Mouse (Mus musculus): ENCODE data around the gene Zfp740. TPM values are rescaled to one million over a fixed set of nuclear protein-coding genes. Genes with fewer than 3 reads are reported as not detected.

Zfp740 gene
- polyA plus RNA-seq, 1 experiment: not detected

DNA sequence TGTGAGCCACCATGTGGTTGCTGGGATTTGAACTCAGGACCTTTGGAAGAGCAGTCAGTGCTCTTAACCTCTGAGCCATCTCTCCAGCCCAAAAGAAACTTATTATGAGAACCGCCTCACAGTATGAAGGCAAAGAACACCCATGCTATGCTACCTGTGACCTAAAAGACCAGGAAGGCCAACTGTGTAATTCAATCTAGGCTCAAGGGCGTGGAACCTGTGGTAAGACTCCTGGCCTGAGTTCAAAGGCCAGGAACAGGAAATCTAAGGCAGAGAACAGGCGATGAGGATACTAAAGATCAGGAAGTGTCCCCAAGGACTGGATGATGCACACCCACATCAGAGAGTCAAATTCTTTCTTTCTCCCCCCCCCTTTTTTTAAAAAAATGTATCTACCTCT, 29.5 kb upstream of the Zfp740 start:
- H3K4me1 ChIP-seq (ENCODE audit: control insufficient read depth, insufficient read depth, low read length): no peaks in the 10 kb centered on the region
- H3K27ac ChIP-seq (ENCODE audit: insufficient read depth, low read depth, low read length): no peak overlapping the region
- no peak for TF ChIP-seq POLR2A (IDR thresholded peaks at IDR 0.05; ENCODE audit: insufficient read depth, low read depth, low read length)
- TF ChIP-seq CTCF (IDR thresholded peaks at IDR 0.05; ENCODE audit: insufficient read depth, low read depth, low read length): no peak
- WGBS: 91% methylated on average over 3 of the region's 3 CpGs
- no peak overlapping the region for H3K4me3 ChIP-seq (ENCODE audit: insufficient read depth, low read depth, low read length)

DNA sequence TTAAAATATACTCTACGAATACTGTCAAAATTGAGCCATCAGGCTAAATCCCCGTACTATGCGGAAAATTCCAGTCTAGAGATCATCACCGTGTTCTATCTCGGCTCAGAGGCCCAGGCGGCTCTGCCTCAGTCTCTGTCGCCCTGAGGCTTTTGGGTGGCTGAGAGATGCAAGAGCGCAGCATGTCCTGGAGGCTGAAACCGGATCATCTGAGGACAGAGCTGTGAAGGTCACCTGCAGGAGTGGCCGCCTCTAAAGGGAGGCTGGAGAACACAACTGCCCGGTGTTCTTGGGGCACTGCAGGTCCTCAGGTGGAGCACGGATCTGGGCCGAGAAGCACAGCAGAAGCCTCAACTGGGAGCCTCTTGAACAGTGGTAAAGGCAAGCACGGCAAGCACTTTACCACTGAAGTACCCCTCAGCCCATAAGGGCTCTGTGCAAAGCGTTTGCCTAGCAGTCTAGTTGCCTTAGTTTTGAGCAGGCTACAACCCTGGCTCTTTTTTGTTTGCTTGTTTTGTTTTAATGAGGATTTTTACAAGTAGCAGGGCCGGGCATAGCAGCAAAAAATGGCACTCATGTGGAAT, 27.2 kb upstream of the Zfp740 start:
- Histone ChIP-seq H3K27ac (ENCODE audit: insufficient read depth, low read depth, low read length) (no peak overlapping the region), H3K4me1 (ENCODE audit: control insufficient read depth, insufficient read depth, low read length) (no peaks in the 10 kb centered on the region), H3K4me3 (ENCODE audit: insufficient read depth, low read depth, low read length) (no peak overlapping the region)
- 91% methylated on average over 16 of the region's 16 CpGs for WGBS
- TF ChIP-seq POLR2A (IDR thresholded peaks at IDR 0.05; ENCODE audit: insufficient read depth, low read depth, low read length) (no peak), CTCF (IDR thresholded peaks at IDR 0.05; ENCODE audit: insufficient read depth, low read depth, low read length) (no peak)

DNA sequence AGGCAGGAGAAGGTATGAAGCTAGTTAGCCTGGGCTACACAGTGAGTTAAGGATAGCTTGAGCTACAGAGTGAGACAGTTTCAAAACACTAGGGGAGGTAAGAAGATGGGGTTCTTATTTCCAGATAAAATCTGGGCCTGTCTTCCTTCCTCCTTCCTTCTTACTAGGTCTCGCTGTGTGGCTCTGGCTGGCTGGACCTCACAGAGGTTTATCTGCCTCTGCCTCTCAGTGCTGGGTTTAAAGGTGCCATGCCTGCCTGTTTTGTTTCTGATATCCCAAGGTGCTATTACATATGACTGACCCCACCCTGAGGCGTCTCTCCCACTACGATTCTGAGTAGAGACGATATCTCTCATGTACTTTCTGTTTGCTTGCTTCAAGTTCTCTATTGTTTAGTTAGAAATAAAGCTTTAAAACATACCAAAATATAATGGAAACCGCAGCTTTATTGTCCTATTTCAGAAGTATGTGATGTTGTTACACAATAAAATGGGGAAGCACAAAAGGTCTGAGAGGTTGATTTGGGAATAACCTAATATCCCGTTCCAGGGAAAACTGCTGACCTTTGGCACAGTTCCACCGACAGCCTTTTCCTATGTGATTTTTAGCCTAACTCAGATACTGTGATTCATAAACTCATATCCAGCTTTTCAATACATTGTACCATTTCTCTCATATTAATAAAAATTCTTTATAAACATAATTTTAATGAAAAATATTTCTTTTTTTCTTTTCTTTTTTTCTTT, 26.3 kb upstream of the Zfp740 start:
- TF ChIP-seq POLR2A (IDR thresholded peaks at IDR 0.05; ENCODE audit: insufficient read depth, low read depth, low read length): no peak
- TF ChIP-seq CTCF (IDR thresholded peaks at IDR 0.05; ENCODE audit: insufficient read depth, low read depth, low read length): no peak
- H3K27ac ChIP-seq (ENCODE audit: insufficient read depth, low read depth, low read length): no peak overlapping the region
- no peak overlapping the region for H3K4me3 ChIP-seq (ENCODE audit: insufficient read depth, low read depth, low read length)
- 85% methylated on average over 7 of the region's 7 CpGs for WGBS
- H3K4me1 ChIP-seq (ENCODE audit: control insufficient read depth, insufficient read depth, low read length): no peaks in the 10 kb centered on the region

DNA sequence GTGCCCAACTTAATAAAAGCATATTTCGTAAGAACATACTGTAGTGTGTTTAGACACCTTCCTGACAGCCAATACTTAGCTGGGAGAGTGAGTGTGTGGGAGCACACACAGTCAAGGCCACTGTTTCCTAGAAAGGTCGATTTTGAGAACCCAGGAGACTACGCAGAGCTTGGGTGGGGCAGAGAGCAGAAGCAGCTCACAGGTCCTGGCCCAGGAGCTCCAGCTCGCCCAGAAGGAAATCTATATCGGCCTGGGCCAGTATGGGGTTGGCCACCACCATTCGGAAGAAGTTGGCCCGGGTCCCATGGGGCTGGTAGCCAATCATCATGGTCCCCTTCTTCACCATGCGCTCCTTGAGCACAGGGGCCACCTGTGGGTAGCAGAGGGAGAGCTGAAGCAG, 25.6 kb upstream of the Zfp740 start:
- 89% methylated on average over 8 of the region's 8 CpGs for WGBS
- no peak overlapping the region for H3K4me3 ChIP-seq (ENCODE audit: insufficient read depth, low read depth, low read length)
- no peak overlapping the region for H3K27ac ChIP-seq (ENCODE audit: insufficient read depth, low read depth, low read length)
- TF ChIP-seq POLR2A (IDR thresholded peaks at IDR 0.05; ENCODE audit: insufficient read depth, low read depth, low read length): no peak
- no peak for TF ChIP-seq CTCF (IDR thresholded peaks at IDR 0.05; ENCODE audit: insufficient read depth, low read depth, low read length)
- no peaks in the 10 kb centered on the region for H3K4me1 ChIP-seq (ENCODE audit: control insufficient read depth, insufficient read depth, low read length)

DNA sequence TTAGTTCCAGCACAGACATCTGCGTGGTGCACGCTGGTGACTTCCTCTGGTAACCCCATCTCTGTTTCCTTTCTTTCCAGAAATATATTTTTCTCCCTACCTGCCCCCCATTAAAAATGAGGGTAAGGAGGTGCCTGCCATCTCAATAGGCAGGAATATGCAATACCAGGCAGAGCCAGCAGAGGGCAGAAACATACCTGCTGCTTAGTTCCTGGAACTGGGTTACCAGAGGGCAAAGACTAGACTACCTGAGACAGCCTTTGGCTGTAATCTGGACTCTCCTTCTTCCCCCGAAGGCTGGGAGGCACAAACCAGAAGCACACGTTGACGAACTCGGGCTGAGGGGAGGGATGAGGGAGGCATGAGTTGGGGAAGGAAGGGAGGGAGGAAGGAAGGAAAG, 24.8 kb upstream of the Zfp740 start:
- Histone ChIP-seq H3K4me3 (ENCODE audit: insufficient read depth, low read depth, low read length) (no peak overlapping the region), H3K27ac (ENCODE audit: insufficient read depth, low read depth, low read length) (no peak overlapping the region), H3K4me1 (ENCODE audit: control insufficient read depth, insufficient read depth, low read length) (no peaks in the 10 kb centered on the region)
- no peak for TF ChIP-seq POLR2A (IDR thresholded peaks at IDR 0.05; ENCODE audit: insufficient read depth, low read depth, low read length)
- TF ChIP-seq CTCF (IDR thresholded peaks at IDR 0.05; ENCODE audit: insufficient read depth, low read depth, low read length): 0 out of 2 replicates have a peak, but pooled peaks have one; percentile 39
- WGBS: 13% methylated on average over 6 of the region's 6 CpGs

DNA sequence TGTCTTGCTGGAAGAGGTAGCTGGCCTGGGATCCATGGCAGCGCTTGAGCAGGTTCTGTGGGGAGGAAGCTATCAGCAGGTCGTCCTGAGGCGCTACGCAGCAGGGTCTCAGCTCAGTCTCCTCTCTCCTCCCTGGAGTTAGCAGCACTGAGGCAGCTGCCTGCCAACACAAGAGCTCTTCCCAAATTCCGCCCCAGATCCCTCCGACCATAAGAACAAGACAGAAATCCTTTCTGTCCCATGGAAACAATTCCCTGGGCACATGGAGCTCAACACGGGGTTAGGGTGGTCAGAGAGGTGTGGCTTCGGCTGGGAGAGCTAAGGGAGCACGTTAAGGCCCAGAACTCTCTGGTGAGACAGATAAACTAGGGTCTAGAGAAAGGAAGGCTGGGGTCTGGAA, 23.9 kb upstream of the Zfp740 start:
- Histone ChIP-seq H3K4me1 (ENCODE audit: control insufficient read depth, insufficient read depth, low read length) (no peaks in the 10 kb centered on the region), H3K4me3 (ENCODE audit: insufficient read depth, low read depth, low read length) (no peak overlapping the region), H3K27ac (ENCODE audit: insufficient read depth, low read depth, low read length) (no peak overlapping the region)
- TF ChIP-seq CTCF (IDR thresholded peaks at IDR 0.05; ENCODE audit: insufficient read depth, low read depth, low read length) (no peak), POLR2A (IDR thresholded peaks at IDR 0.05; ENCODE audit: insufficient read depth, low read depth, low read length) (no peak)
- 88% methylated on average over 9 of the region's 9 CpGs for WGBS

DNA sequence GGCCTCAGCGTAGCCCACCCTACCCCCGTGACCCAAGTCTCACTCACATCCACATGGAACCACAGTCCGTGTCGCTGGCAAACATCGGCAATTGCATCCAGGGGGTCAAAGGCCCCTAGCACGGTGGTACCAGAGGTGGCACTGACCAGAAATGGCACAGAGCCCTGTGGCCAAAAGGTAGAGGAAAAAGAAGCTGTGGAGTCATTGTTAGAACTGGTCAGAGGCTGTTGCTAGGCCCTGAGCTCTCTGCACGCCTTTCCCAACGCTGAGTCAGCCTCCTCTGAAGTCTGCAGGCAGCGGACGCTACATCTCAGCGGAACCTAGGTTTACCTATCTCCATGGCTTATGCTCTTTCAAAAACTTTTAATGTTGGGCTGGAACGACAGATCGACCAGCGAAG, 23.1 kb upstream of the Zfp740 start:
- WGBS: 93% methylated on average over 14 of the region's 14 CpGs
- no peak overlapping the region for H3K27ac ChIP-seq (ENCODE audit: insufficient read depth, low read depth, low read length)

DNA sequence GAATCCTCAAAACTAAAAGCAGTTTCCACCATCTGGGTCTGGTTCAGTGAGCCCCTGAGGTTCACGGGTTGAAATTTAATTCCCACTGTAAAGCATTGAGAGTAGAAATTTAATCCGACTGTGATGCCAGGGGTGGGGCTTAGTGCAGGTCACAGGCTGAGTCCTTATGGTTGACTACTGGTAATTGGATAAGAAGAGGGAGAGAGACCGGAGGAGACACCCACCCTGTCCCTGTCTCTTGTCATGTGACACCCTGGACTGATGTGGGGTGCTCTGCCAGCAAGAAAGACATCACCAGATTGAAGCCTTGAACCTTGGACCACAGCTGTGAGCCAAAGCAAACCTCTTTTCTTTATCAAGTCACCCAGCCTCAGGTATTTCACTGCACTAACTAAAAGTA, 20.0 kb upstream of the Zfp740 start:
- WGBS: 90% methylated on average over 3 of the region's 3 CpGs
- Histone ChIP-seq H3K4me1 (ENCODE audit: control insufficient read depth, insufficient read depth, low read length) (no peaks in the 10 kb centered on the region), H3K27ac (ENCODE audit: insufficient read depth, low read depth, low read length) (no peak overlapping the region), H3K4me3 (ENCODE audit: insufficient read depth, low read depth, low read length) (no peak overlapping the region)
- TF ChIP-seq POLR2A (IDR thresholded peaks at IDR 0.05; ENCODE audit: insufficient read depth, low read depth, low read length) (no peak), CTCF (IDR thresholded peaks at IDR 0.05; ENCODE audit: insufficient read depth, low read depth, low read length) (no peak)

More for the DNA sequence above, 23.1 kb upstream of the Zfp740 start:
- Histone ChIP-seq H3K4me3 (ENCODE audit: insufficient read depth, low read depth, low read length) (no peak overlapping the region), H3K4me1 (ENCODE audit: control insufficient read depth, insufficient read depth, low read length) (no peaks in the 10 kb centered on the region)
- TF ChIP-seq POLR2A (IDR thresholded peaks at IDR 0.05; ENCODE audit: insufficient read depth, low read depth, low read length) (no peak), CTCF (IDR thresholded peaks at IDR 0.05; ENCODE audit: insufficient read depth, low read depth, low read length) (no peak)

DNA sequence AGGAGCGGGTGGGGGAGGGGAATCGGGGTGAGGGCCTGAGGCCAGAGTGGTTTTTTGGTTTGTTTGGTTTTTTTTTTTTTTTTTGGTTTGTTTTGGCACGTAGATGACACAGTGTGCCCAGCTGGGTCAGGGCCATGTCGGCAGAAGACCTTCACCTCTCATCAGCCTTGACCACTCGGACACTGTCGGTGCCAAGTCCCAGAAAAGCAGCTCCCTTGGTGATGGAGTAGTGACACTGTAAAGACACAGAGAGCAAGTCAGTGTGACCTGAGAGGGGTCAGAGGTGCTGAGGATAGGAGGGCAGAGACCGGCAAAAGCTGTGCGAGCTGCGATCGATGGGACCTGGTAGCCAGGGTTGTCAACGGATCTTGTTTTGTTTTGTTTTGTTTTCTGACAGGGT, 16.8 kb upstream of the Zfp740 start:
- no peak overlapping the region for H3K4me3 ChIP-seq (ENCODE audit: insufficient read depth, low read depth, low read length)

More for the DNA sequence above, 16.8 kb upstream of the Zfp740 start:
- no peaks in the 10 kb centered on the region for H3K4me1 ChIP-seq (ENCODE audit: control insufficient read depth, insufficient read depth, low read length)
- 86% methylated on average over 11 of the region's 11 CpGs for WGBS
- H3K27ac ChIP-seq (ENCODE audit: insufficient read depth, low read depth, low read length): no peak overlapping the region
- TF ChIP-seq POLR2A (IDR thresholded peaks at IDR 0.05; ENCODE audit: insufficient read depth, low read depth, low read length) (no peak), CTCF (IDR thresholded peaks at IDR 0.05; ENCODE audit: insufficient read depth, low read depth, low read length) (no peak)

Measured in olfactory bulb, adult 2 months (tissue).